Mouse (Mus musculus) MEL (cell line): ENCODE data around the gene Bnip3. TPM values are rescaled to one million over a fixed set of nuclear protein-coding genes. Genes with fewer than 3 reads are reported as not detected.

Experiments used
- DNase-seq: peaks from one replicate; pipeline ENCODE4 v3.0.0; 2011; ENCODE audit warnings: low read depth, low spot score
- H3K27ac ChIP-seq: 2 replicates; pipeline ENCODE4 v1.5.1; 2012; ENCODE audit warnings: low read depth, mild to moderate bottlenecking, control low read depth, low read length, moderate library complexity; ENCODE audit not compliant: control insufficient read depth
- H3K27me3 ChIP-seq, 2 experiments: fragments of 150-350 bp in 1 of 2; sonication (generic) in 1 of 2; 2 replicates each; pipeline ENCODE4 v1.6.1; 2012; ENCODE audit warnings: low read length in 2 of 2, mild to moderate bottlenecking in 2 of 2, improper control_type of control experiment in 1 of 2, moderate library complexity in 1 of 2; ENCODE audit not compliant: insufficient read depth in 2 of 2, control insufficient read depth in 1 of 2
- H3K36me3 ChIP-seq, 2 experiments: 2 replicates each; pipeline ENCODE4 v1.6.1; 2012 to 2014; ENCODE audit warnings: low read length in 2 of 2, improper control_type of control experiment in 1 of 2, inconsistent platforms in 1 of 2, mild to moderate bottlenecking in 1 of 2; ENCODE audit not compliant: insufficient read depth in 2 of 2, control insufficient read depth in 1 of 2
- H3K4me1 ChIP-seq, 2 experiments: fragments of 150-350 bp in 1 of 2; sonication (generic) in 1 of 2; 2 replicates each; pipeline ENCODE4 v1.6.1; 2012; ENCODE audit warnings: low read length in 2 of 2, improper control_type of control experiment in 1 of 2, mild to moderate bottlenecking in 1 of 2; ENCODE audit not compliant: insufficient read depth in 2 of 2, control insufficient read depth in 1 of 2
- H3K4me3 ChIP-seq, 2 experiments: fragments of 150-350 bp in 1 of 2; sonication (generic) in 1 of 2; 2 replicates each; pipeline ENCODE4 v1.5.1; 2012; ENCODE audit warnings: low read depth in 2 of 2, low read length in 2 of 2, mild to moderate bottlenecking in 2 of 2, moderate library complexity in 2 of 2, control low read depth in 1 of 2, improper control_type of control experiment in 1 of 2; ENCODE audit not compliant: control insufficient read depth in 1 of 2, insufficient read depth in 1 of 2
- H3K79me2 ChIP-seq: 2 replicates; pipeline ENCODE4 v1.6.1; 2012; ENCODE audit warnings: mild to moderate bottlenecking, low read length, moderate library complexity; ENCODE audit not compliant: control insufficient read depth, poor library complexity, insufficient read depth
- H3K9ac ChIP-seq: 2 replicates; pipeline ENCODE4 v1.6.1; 2012; ENCODE audit warnings: low read depth, mild to moderate bottlenecking, control low read depth, low read length, moderate library complexity; ENCODE audit not compliant: control insufficient read depth, poor library complexity, severe bottlenecking
- H3K9me3 ChIP-seq: fragments of 150-350 bp; sonication (generic); replicated peaks from 2 replicates; pipeline ENCODE4 v1.6.1; 2012; ENCODE audit warnings: mild to moderate bottlenecking, low read length, improper control_type of control experiment, moderate library complexity; ENCODE audit not compliant: insufficient read depth
- CHD1 ChIP-seq: IDR thresholded peaks from 2 replicates; pipeline ENCODE4 v1.6.1; 2012; ENCODE audit warnings: low read depth, mild to moderate bottlenecking, inconsistent platforms, low read length, improper control_type of control experiment
- CTCF ChIP-seq, 3 experiments: IDR thresholded peaks in 2 of 3; conservative IDR thresholded peaks in 1 of 3; 2 replicates each; pipeline ENCODE4 v1.5.1; 2011 to 2012; ENCODE audit warnings: low read length in 3 of 3, low read depth in 2 of 3, mild to moderate bottlenecking in 2 of 3, improper control_type of control experiment in 1 of 3, inconsistent platforms in 1 of 3, mixed read lengths in 1 of 3, moderate library complexity in 1 of 3; ENCODE audit not compliant: control insufficient read depth in 1 of 3, insufficient read depth in 1 of 3, poor library complexity in 1 of 3, severe bottlenecking in 1 of 3
- ELF1 ChIP-seq: IDR thresholded peaks from 2 replicates; pipeline ENCODE4 v1.6.1; 2014; ENCODE audit warnings: low read depth, mild to moderate bottlenecking, inconsistent platforms, low read length, improper control_type of control experiment, moderate library complexity
- GABPA ChIP-seq: IDR thresholded peaks from 2 replicates; pipeline ENCODE4 v1.6.1; 2012; ENCODE audit warnings: low read depth, mild to moderate bottlenecking, inconsistent platforms, low read length, improper control_type of control experiment, moderate library complexity
- GATA1 ChIP-seq: IDR thresholded peaks from 2 replicates; pipeline ENCODE4 v1.6.1; 2011; ENCODE audit warnings: low read depth, low read length, improper control_type of control experiment
- HCFC1 ChIP-seq: IDR thresholded peaks from 2 replicates; pipeline ENCODE4 v1.6.1; 2012; ENCODE audit warnings: low read depth, mild to moderate bottlenecking, inconsistent platforms, low read length, improper control_type of control experiment, moderate library complexity
- KAT2A ChIP-seq: conservative IDR thresholded peaks from 2 replicates; pipeline ENCODE4 v1.6.1; 2012; ENCODE audit warnings: low read depth, low read length, improper control_type of control experiment, inconsistent platforms
- MAFK ChIP-seq: IDR thresholded peaks from 2 replicates; pipeline ENCODE4 v1.6.1; 2011; ENCODE audit warnings: low read depth, mild to moderate bottlenecking, low read length, improper control_type of control experiment, borderline replicate concordance
- MAX ChIP-seq: IDR thresholded peaks from 2 replicates; pipeline ENCODE4 v1.6.1; 2011; ENCODE audit warnings: low read length, improper control_type of control experiment
- MXI1 ChIP-seq: IDR thresholded peaks from 2 replicates; pipeline ENCODE4 v1.6.1; 2011; ENCODE audit warnings: mild to moderate bottlenecking, low read depth, low read length, improper control_type of control experiment
- MYC ChIP-seq: IDR thresholded peaks from 2 replicates; pipeline ENCODE4 v1.6.1; 2011; ENCODE audit warnings: low read depth, mild to moderate bottlenecking, low read length, improper control_type of control experiment, moderate library complexity
- NELFE ChIP-seq: IDR thresholded peaks from 2 replicates; pipeline ENCODE4 v1.6.1; 2011; ENCODE audit warnings: low read depth, low read length, improper control_type of control experiment
- NRF1 ChIP-seq: IDR thresholded peaks from 2 replicates; pipeline ENCODE4 v1.6.1; 2014; ENCODE audit warnings: low read depth, mild to moderate bottlenecking, inconsistent platforms, low read length, improper control_type of control experiment, moderate library complexity; ENCODE audit not compliant: poor library complexity, insufficient read depth, severe bottlenecking
- POLR2A ChIP-seq, 2 experiments: IDR thresholded peaks; 2 replicates each; pipeline ENCODE4 v1.6.1; 2011 to 2012; ENCODE audit warnings: low read length in 2 of 2, mild to moderate bottlenecking in 2 of 2, control low read depth in 1 of 2, improper control_type of control experiment in 1 of 2, low read depth in 1 of 2, moderate library complexity in 1 of 2; ENCODE audit not compliant: control insufficient read depth in 1 of 2, insufficient read depth in 1 of 2, poor library complexity in 1 of 2
- POLR2AphosphoS5 ChIP-seq: IDR thresholded peaks from 2 replicates; pipeline ENCODE4 v1.6.1; 2012; ENCODE audit warnings: low read depth, borderline replicate concordance, mild to moderate bottlenecking, inconsistent platforms, low read length, moderate library complexity, mixed read lengths
- RAD21 ChIP-seq: IDR thresholded peaks from 2 replicates; pipeline ENCODE4 v1.6.1; 2011; ENCODE audit warnings: mild to moderate bottlenecking, low read depth, low read length, improper control_type of control experiment
- RCOR1 ChIP-seq: IDR thresholded peaks from 2 replicates; pipeline ENCODE4 v1.6.1; 2012; ENCODE audit warnings: low read depth, mild to moderate bottlenecking, inconsistent platforms, low read length, improper control_type of control experiment
- SIN3A ChIP-seq: IDR thresholded peaks from 2 replicates; pipeline ENCODE4 v1.6.1; 2012; ENCODE audit warnings: low read length, improper control_type of control experiment, inconsistent platforms
- TAL1 ChIP-seq: IDR thresholded peaks from 2 replicates; pipeline ENCODE4 v1.6.1; 2012; ENCODE audit warnings: mild to moderate bottlenecking, inconsistent platforms, low read length, moderate library complexity, mixed read lengths
- TBP ChIP-seq: IDR thresholded peaks from 2 replicates; pipeline ENCODE4 v1.8.0; 2011; ENCODE audit warnings: low read depth, low read length, improper control_type of control experiment
- UBTF ChIP-seq: IDR thresholded peaks from 2 replicates; pipeline ENCODE4 v1.6.1; 2012; ENCODE audit warnings: low read depth, mild to moderate bottlenecking, inconsistent platforms, low read length, improper control_type of control experiment, moderate library complexity, borderline replicate concordance; ENCODE audit not compliant: insufficient read depth
- USF1 ChIP-seq: IDR thresholded peaks from 2 replicates; pipeline ENCODE4 v1.6.1; 2014; ENCODE audit warnings: low read depth, mild to moderate bottlenecking, inconsistent platforms, low read length, improper control_type of control experiment, moderate library complexity
- USF2 ChIP-seq, 2 experiments: IDR thresholded peaks; 2 replicates each; pipeline ENCODE4 v1.6.1; 2011 to 2012; ENCODE audit warnings: improper control_type of control experiment in 2 of 2, low read length in 2 of 2, borderline replicate concordance in 1 of 2, inconsistent platforms in 1 of 2, low read depth in 1 of 2, mild to moderate bottlenecking in 1 of 2; ENCODE audit not compliant: insufficient read depth in 1 of 2
- ZKSCAN1 ChIP-seq: IDR thresholded peaks from 2 replicates; pipeline ENCODE4 v1.6.1; 2012; ENCODE audit warnings: low read depth, mild to moderate bottlenecking, inconsistent platforms, low read length, improper control_type of control experiment, moderate library complexity
- ZNF384 ChIP-seq: IDR thresholded peaks from 2 replicates; pipeline ENCODE4 v1.6.1; 2012; ENCODE audit warnings: low read depth, mild to moderate bottlenecking, inconsistent platforms, low read length, improper control_type of control experiment
- polyA plus RNA-seq, 2 experiments: library from polyadenylated mRNA; stranded (reverse) in 1 of 2; unstranded in 1 of 2; fragments of >175 nt in 1 of 2; fragments of >200 nt in 1 of 2; gene quantifications; 2 replicates each; pipeline versions ENCODE4 v1.2.1 to v1.2.4; 2012; ENCODE audit warnings: low replicate concordance in 2 of 2, low read depth in 1 of 2; ENCODE audit not compliant: insufficient read length in 2 of 2, insufficient read depth in 1 of 2, missing spikeins in 1 of 2
- total RNA-seq: library from RNA; depleted of rRNA; stranded (reverse); fragments of 300-350 nt; gene quantifications from 2 replicates; pipeline ENCODE4 v1.2.3, GENCODE M21; 2012

Bnip3 gene
- total and polyA plus RNA-seq, 3 experiments: 37.0 to 135 TPM; not detected in 1

DNA sequence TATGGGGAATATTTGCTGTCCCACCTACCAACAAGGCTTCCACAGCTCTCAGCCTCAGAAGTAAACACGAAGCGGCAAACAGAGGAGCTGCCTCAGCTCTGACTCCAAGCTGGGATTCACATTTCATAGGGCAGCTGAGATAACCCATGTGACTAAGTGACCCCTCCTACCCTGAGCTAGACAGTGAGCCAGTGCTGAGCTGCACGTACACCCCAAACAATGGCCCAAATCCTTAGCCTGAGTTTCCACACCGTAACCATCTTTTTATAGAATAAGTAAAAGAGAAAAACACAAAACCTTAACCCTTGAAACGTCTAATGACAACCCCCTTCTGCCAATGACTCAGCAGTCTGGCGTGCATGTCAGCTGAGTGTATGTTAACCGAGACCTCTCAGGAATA lies 2.3 kb downstream of the Bnip3 start:
- peak; percentile 83 for DNase-seq

DNA sequence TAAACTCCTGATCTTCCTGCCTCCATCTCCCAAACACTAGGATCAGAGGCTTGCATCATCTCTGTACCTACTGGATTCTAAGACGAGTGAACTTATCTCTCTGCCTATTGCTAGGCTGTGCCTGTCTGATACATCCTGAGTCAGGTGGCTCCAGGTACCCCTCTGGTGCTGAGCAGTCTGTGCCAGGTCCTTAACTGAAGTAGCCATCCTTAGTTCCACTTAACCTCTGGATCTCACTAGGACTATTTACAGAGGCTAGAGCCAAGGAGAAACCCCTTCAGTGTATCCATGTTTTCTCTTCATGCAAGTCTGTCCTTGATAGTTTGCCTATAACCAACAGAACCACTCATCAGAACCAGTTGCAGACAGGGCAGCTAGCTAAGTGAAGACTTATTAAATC lies 2.9 kb downstream of the Bnip3 start:
- Histone ChIP-seq H3K36me3 (peaks cover 0 to 12% of the 10 kb centered on the region in 2 experiments; a peak in 3 of 4 replicates), H3K27ac (no peak overlapping the region), H3K79me2 (peaks cover 19% of the 10 kb centered on the region), H3K4me3 (peak overlapping the region in 1 of 2 experiments; percentile 93; a peak in 2 of 4 replicates), H3K27me3 (no peaks in the 10 kb centered on the region)
- no peak for DNase-seq
- TF ChIP-seq USF1: no peak
- no peak for TF ChIP-seq ZNF384
- TF ChIP-seq NELFE: no peak
- TF ChIP-seq HCFC1: no peak
- no peak for TF ChIP-seq POLR2A (IDR thresholded peaks at IDR 0.05; ENCODE audit: control insufficient read depth in 1 of 2, insufficient read depth in 1 of 2, low read depth in 1 of 2, low read length in 2 of 2, poor library complexity in 1 of 2)
- no peak for TF ChIP-seq CTCF (IDR thresholded peaks at IDR 0.05 in 2 of 3, conservative IDR thresholded peaks at IDR 0.05 in 1 of 3; ENCODE audit: control insufficient read depth in 1 of 3, insufficient read depth in 1 of 3, low read depth in 2 of 3, low read length in 3 of 3, poor library complexity in 1 of 3, severe bottlenecking in 1 of 3)
- no peak for TF ChIP-seq RAD21
- TF ChIP-seq NRF1: no peak
- TF ChIP-seq MAX: no peak
- TF ChIP-seq SIN3A: no peak
- TF ChIP-seq, all 39 proteins: peak for 0
- H3K9ac ChIP-seq: no peak overlapping the region
- H3K4me1 ChIP-seq: peaks cover 3 to 19% of the 10 kb centered on the region in 2 experiments
- no peaks in the 10 kb centered on the region for H3K9me3 ChIP-seq

More for the DNA sequence above, 2.3 kb downstream of the Bnip3 start:
- Histone ChIP-seq H3K27ac (no peak overlapping the region), H3K4me3 (peak overlapping the region; percentile 61 to 93), H3K36me3 (peaks cover 0 to 12% of the 10 kb centered on the region in 2 experiments; a peak in 3 of 4 replicates), H3K9ac (peak overlapping the region; percentile 47), H3K27me3 (no peaks in the 10 kb centered on the region), H3K4me1 (peaks cover 3 to 19% of the 10 kb centered on the region in 2 experiments), H3K79me2 (peaks cover 17% of the 10 kb centered on the region), H3K9me3 (no peaks in the 10 kb centered on the region)
- TF ChIP-seq USF1 (peak; percentile 82), GATA1 (no peak), USF2 (IDR thresholded peaks at IDR 0.05; ENCODE audit: borderline replicate concordance in 1 of 2, insufficient read depth in 1 of 2, low read depth in 1 of 2, low read length in 2 of 2) (no peak), ZNF384 (no peak), ZKSCAN1 (no peak), RCOR1 (no peak), ELF1 (no peak), TBP (peak; percentile 73; the same call in 1 of the 2 replicates), CTCF (IDR thresholded peaks at IDR 0.05 in 2 of 3, conservative IDR thresholded peaks at IDR 0.05 in 1 of 3; ENCODE audit: control insufficient read depth in 1 of 3, insufficient read depth in 1 of 3, low read depth in 2 of 3, low read length in 3 of 3, poor library complexity in 1 of 3, severe bottlenecking in 1 of 3) (no peak), HCFC1 (no peak), CHD1 (no peak; the same call in 1 of the 2 replicates), RAD21 (no peak), TAL1 (no peak), NELFE (no peak), MAX (peak; percentile 60; the same call in 1 of the 2 replicates), MYC (no peak), POLR2A (IDR thresholded peaks at IDR 0.05; ENCODE audit: control insufficient read depth in 1 of 2, insufficient read depth in 1 of 2, low read depth in 1 of 2, low read length in 2 of 2, poor library complexity in 1 of 2) (no peak; a peak in 1 of 4 replicates), KAT2A (no peak), POLR2AphosphoS5 (no peak), MAFK (0 out of 2 replicates have a peak, but pooled peaks have one; percentile 10), UBTF (no peak), MXI1 (peak; percentile 77; the same call in 1 of the 2 replicates), GABPA (peak; percentile 74; the same call in 1 of the 2 replicates), SIN3A (peak; percentile 88; the same call in 1 of the 2 replicates)
